Mouse (Mus musculus) lung, adult 10 weeks (tissue): ENCODE measurements around the gene Olfr1252. TPM values are rescaled to one million over a fixed set of nuclear protein-coding genes. Genes with fewer than 3 reads are reported as not detected.

Experiments used
- polyA plus RNA-seq: library from polyadenylated mRNA; stranded (reverse); fragments of 350-450 nt; fragmentation: Illumina TruSeq; extraction: RNeasy Lipid Tissue Mini Kit (QIAGEN cat#74804); gene quantifications from one replicate; pipeline ENCODE4 v1.2.3, GENCODE M21; 2014; ENCODE audit warnings: low read depth, low replicate concordance; ENCODE audit not compliant: insufficient read depth

Gene Olfr1252
- polyA plus RNA-seq, result not detected

DNA sequence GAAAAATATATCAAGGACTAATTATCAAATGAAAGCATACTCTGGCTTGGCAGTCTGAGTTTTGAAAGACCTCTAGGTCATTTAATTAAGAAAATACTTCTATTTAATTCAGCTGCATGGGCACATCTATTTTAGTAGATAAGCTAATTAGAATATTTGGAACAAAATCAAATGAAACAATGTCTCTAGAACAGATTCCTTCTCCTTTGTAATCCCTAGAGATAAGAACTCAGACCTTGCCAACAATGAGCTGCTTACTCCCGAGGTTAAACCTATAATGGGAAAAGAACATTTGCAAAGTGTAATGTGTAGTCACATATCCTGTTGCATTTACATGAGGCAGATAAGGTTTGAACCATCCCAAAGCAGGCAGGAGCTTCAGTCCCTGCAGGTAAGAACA, at the start of gene Olfr1252:
TSS of gene Olfr1252 (minus strand) at position 101 of the 400 bp plus-strand sequence.

DNA sequence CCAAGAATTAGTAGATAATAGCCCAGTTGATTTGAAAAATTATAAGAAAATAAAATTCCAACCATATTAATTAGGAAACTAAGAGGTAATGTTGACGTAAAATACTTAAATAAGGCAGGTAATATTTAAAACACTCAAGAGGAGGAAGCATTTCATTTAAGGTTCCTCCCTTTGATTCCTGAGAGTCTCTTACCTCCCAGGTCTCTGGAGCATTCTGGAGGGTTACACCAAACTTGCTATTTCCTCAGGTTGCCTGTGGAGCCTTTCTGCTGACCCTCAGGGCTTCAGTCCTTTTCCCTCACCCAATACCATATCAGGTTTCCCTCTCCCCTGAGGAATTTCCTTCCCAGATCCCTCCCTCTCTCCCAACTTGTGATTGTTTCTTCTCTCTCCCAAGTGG, 32.2 kb upstream of the Olfr1252 start, which contains the start of gene Olfr1253:
TSS of gene Olfr1253 (minus strand) at position 101 of the 400 bp plus-strand sequence.

DNA sequence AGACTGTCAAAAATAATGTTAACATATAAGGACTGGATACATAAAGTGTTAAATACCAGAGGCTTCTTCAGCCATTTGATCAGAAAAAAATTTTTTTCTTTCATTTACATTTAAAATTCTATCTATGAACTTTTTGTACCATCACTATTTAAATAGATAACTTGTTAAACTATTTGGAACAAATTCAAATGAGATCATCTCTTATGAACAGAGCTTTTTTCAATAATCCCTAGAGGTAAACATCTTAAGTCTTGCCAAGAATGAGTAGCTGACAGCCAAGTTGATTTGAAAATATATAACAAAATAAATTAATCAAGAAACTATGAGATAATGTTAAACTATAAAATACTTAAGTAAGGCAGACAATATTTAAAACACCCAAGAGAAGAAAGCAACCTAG, 53.0 kb downstream of the Olfr1252 start, which contains the start of gene Olfr1251:
TSS of gene Olfr1251 (minus strand) at position 101 of the 400 bp plus-strand sequence.

Other genes with a start within 250 kb of the Olfr1252 start
- not detected for gene Olfr1241, start 237.9 kb downstream of the Olfr1252 start, polyA plus RNA-seq
- gene Olfr1242, start 226.7 kb downstream of the Olfr1252 start, polyA plus RNA-seq, result not detected
- gene Olfr1243, start 193.5 kb downstream of the Olfr1252 start, polyA plus RNA-seq, result not detected
- gene Olfr1245, start 146.6 kb downstream of the Olfr1252 start, polyA plus RNA-seq, result not detected
- gene Olfr1246, start 131.9 kb downstream of the Olfr1252 start, polyA plus RNA-seq, result not detected
- gene Olfr1247, start 110.9 kb downstream of the Olfr1252 start, polyA plus RNA-seq, result not detected
- gene Olfr1248, start 106.8 kb downstream of the Olfr1252 start, polyA plus RNA-seq, result not detected
- not detected for gene Olfr1249, start 90.0 kb downstream of the Olfr1252 start, polyA plus RNA-seq
- not detected for gene Olfr1250, start 63.5 kb downstream of the Olfr1252 start, polyA plus RNA-seq
- gene Olfr1251, start 53.1 kb downstream of the Olfr1252 start, polyA plus RNA-seq, result not detected
- gene Olfr1253, start 32.1 kb upstream of the Olfr1252 start, polyA plus RNA-seq, result not detected
- not detected for gene Olfr1254, start 68.6 kb upstream of the Olfr1252 start, polyA plus RNA-seq
- not detected for gene Olfr1255, start 87.0 kb upstream of the Olfr1252 start, polyA plus RNA-seq
- not detected for gene Olfr1256, start 116.5 kb upstream of the Olfr1252 start, polyA plus RNA-seq
- not detected for gene Olfr48, start 123.2 kb upstream of the Olfr1252 start, polyA plus RNA-seq
- gene Olfr1257, start 153.4 kb upstream of the Olfr1252 start, polyA plus RNA-seq, result not detected
- not detected for gene Olfr1258, start 202.3 kb upstream of the Olfr1252 start, polyA plus RNA-seq
- gene Olfr1259, start 223.7 kb upstream of the Olfr1252 start, polyA plus RNA-seq, result not detected
- not detected for gene Olfr1260, start 249.3 kb upstream of the Olfr1252 start, polyA plus RNA-seq